Mouse (Mus musculus) MEL (cell line): ENCODE data around the gene Gm8773. TPM values are rescaled to one million over a fixed set of nuclear protein-coding genes. Genes with fewer than 3 reads are reported as not detected.

ENCODE experiments used
- DNase-seq: peaks from one replicate; pipeline ENCODE4 v3.0.0; 2011; ENCODE audit warnings: low read depth, low spot score
- H3K27ac ChIP-seq: 2 replicates; pipeline ENCODE4 v1.5.1; 2012; ENCODE audit warnings: low read depth, mild to moderate bottlenecking, control low read depth, low read length, moderate library complexity; ENCODE audit not compliant: control insufficient read depth
- H3K27me3 ChIP-seq, 2 experiments: fragments of 150-350 bp in 1 of 2; sonication (generic) in 1 of 2; 2 replicates each; pipeline ENCODE4 v1.6.1; 2012; ENCODE audit warnings: low read length in 2 of 2, mild to moderate bottlenecking in 2 of 2, improper control_type of control experiment in 1 of 2, moderate library complexity in 1 of 2; ENCODE audit not compliant: insufficient read depth in 2 of 2, control insufficient read depth in 1 of 2
- H3K36me3 ChIP-seq, 2 experiments: 2 replicates each; pipeline ENCODE4 v1.6.1; 2012 to 2014; ENCODE audit warnings: low read length in 2 of 2, improper control_type of control experiment in 1 of 2, inconsistent platforms in 1 of 2, mild to moderate bottlenecking in 1 of 2; ENCODE audit not compliant: insufficient read depth in 2 of 2, control insufficient read depth in 1 of 2
- H3K4me1 ChIP-seq, 2 experiments: fragments of 150-350 bp in 1 of 2; sonication (generic) in 1 of 2; 2 replicates each; pipeline ENCODE4 v1.6.1; 2012; ENCODE audit warnings: low read length in 2 of 2, improper control_type of control experiment in 1 of 2, mild to moderate bottlenecking in 1 of 2; ENCODE audit not compliant: insufficient read depth in 2 of 2, control insufficient read depth in 1 of 2
- H3K4me3 ChIP-seq, 2 experiments: fragments of 150-350 bp in 1 of 2; sonication (generic) in 1 of 2; 2 replicates each; pipeline ENCODE4 v1.5.1; 2012; ENCODE audit warnings: low read depth in 2 of 2, low read length in 2 of 2, mild to moderate bottlenecking in 2 of 2, moderate library complexity in 2 of 2, control low read depth in 1 of 2, improper control_type of control experiment in 1 of 2; ENCODE audit not compliant: control insufficient read depth in 1 of 2, insufficient read depth in 1 of 2
- H3K79me2 ChIP-seq: 2 replicates; pipeline ENCODE4 v1.6.1; 2012; ENCODE audit warnings: mild to moderate bottlenecking, low read length, moderate library complexity; ENCODE audit not compliant: control insufficient read depth, poor library complexity, insufficient read depth
- H3K9ac ChIP-seq: 2 replicates; pipeline ENCODE4 v1.6.1; 2012; ENCODE audit warnings: low read depth, mild to moderate bottlenecking, control low read depth, low read length, moderate library complexity; ENCODE audit not compliant: control insufficient read depth, poor library complexity, severe bottlenecking
- H3K9me3 ChIP-seq: fragments of 150-350 bp; sonication (generic); replicated peaks from 2 replicates; pipeline ENCODE4 v1.6.1; 2012; ENCODE audit warnings: mild to moderate bottlenecking, low read length, improper control_type of control experiment, moderate library complexity; ENCODE audit not compliant: insufficient read depth
- BHLHE40 ChIP-seq: IDR thresholded peaks from 2 replicates; pipeline ENCODE4 v1.6.1; 2012; ENCODE audit warnings: low read depth, mild to moderate bottlenecking, inconsistent platforms, low read length, improper control_type of control experiment, borderline replicate concordance
- CHD1 ChIP-seq: IDR thresholded peaks from 2 replicates; pipeline ENCODE4 v1.6.1; 2012; ENCODE audit warnings: low read depth, mild to moderate bottlenecking, inconsistent platforms, low read length, improper control_type of control experiment
- CHD2 ChIP-seq: IDR thresholded peaks from 2 replicates; pipeline ENCODE4 v1.6.1; 2011; ENCODE audit warnings: low read length, improper control_type of control experiment
- CTCF ChIP-seq, 3 experiments: IDR thresholded peaks in 2 of 3; conservative IDR thresholded peaks in 1 of 3; 2 replicates each; pipeline ENCODE4 v1.5.1; 2011 to 2012; ENCODE audit warnings: low read length in 3 of 3, low read depth in 2 of 3, mild to moderate bottlenecking in 2 of 3, improper control_type of control experiment in 1 of 3, inconsistent platforms in 1 of 3, mixed read lengths in 1 of 3, moderate library complexity in 1 of 3; ENCODE audit not compliant: control insufficient read depth in 1 of 3, insufficient read depth in 1 of 3, poor library complexity in 1 of 3, severe bottlenecking in 1 of 3
- ETS1 ChIP-seq: IDR thresholded peaks from 2 replicates; pipeline ENCODE4 v1.6.1; 2012; ENCODE audit warnings: low read depth, mild to moderate bottlenecking, inconsistent platforms, low read length, improper control_type of control experiment, moderate library complexity
- GATA1 ChIP-seq: IDR thresholded peaks from 2 replicates; pipeline ENCODE4 v1.6.1; 2011; ENCODE audit warnings: low read depth, low read length, improper control_type of control experiment
- HCFC1 ChIP-seq: IDR thresholded peaks from 2 replicates; pipeline ENCODE4 v1.6.1; 2012; ENCODE audit warnings: low read depth, mild to moderate bottlenecking, inconsistent platforms, low read length, improper control_type of control experiment, moderate library complexity
- JUND ChIP-seq: IDR thresholded peaks from 2 replicates; pipeline ENCODE4 v1.6.1; 2011; ENCODE audit warnings: low read depth, mild to moderate bottlenecking, improper control_type of control experiment, low read length
- KAT2A ChIP-seq: conservative IDR thresholded peaks from 2 replicates; pipeline ENCODE4 v1.6.1; 2012; ENCODE audit warnings: low read depth, low read length, improper control_type of control experiment, inconsistent platforms
- MAFK ChIP-seq: IDR thresholded peaks from 2 replicates; pipeline ENCODE4 v1.6.1; 2011; ENCODE audit warnings: low read depth, mild to moderate bottlenecking, low read length, improper control_type of control experiment, borderline replicate concordance
- MAX ChIP-seq: IDR thresholded peaks from 2 replicates; pipeline ENCODE4 v1.6.1; 2011; ENCODE audit warnings: low read length, improper control_type of control experiment
- MAZ ChIP-seq: IDR thresholded peaks from 2 replicates; pipeline ENCODE4 v1.6.1; 2012; ENCODE audit warnings: low read depth, mild to moderate bottlenecking, inconsistent platforms, low read length, improper control_type of control experiment
- MXI1 ChIP-seq: IDR thresholded peaks from 2 replicates; pipeline ENCODE4 v1.6.1; 2011; ENCODE audit warnings: mild to moderate bottlenecking, low read depth, low read length, improper control_type of control experiment
- MYB ChIP-seq: IDR thresholded peaks from 2 replicates; pipeline ENCODE4 v1.6.1; 2011; ENCODE audit warnings: mild to moderate bottlenecking, low read depth, low read length, improper control_type of control experiment
- NELFE ChIP-seq: IDR thresholded peaks from 2 replicates; pipeline ENCODE4 v1.6.1; 2011; ENCODE audit warnings: low read depth, low read length, improper control_type of control experiment
- RAD21 ChIP-seq: IDR thresholded peaks from 2 replicates; pipeline ENCODE4 v1.6.1; 2011; ENCODE audit warnings: mild to moderate bottlenecking, low read depth, low read length, improper control_type of control experiment
- SMC3 ChIP-seq: IDR thresholded peaks from 2 replicates; pipeline ENCODE4 v1.6.1; 2011; ENCODE audit warnings: low read depth, low read length, improper control_type of control experiment
- TCF12 ChIP-seq: IDR thresholded peaks from 2 replicates; pipeline ENCODE4 v1.6.1; 2014; ENCODE audit warnings: low read depth, mild to moderate bottlenecking, inconsistent platforms, low read length, improper control_type of control experiment, moderate library complexity
- UBTF ChIP-seq: IDR thresholded peaks from 2 replicates; pipeline ENCODE4 v1.6.1; 2012; ENCODE audit warnings: low read depth, mild to moderate bottlenecking, inconsistent platforms, low read length, improper control_type of control experiment, moderate library complexity, borderline replicate concordance; ENCODE audit not compliant: insufficient read depth
- USF2 ChIP-seq, 2 experiments: IDR thresholded peaks; 2 replicates each; pipeline ENCODE4 v1.6.1; 2011 to 2012; ENCODE audit warnings: improper control_type of control experiment in 2 of 2, low read length in 2 of 2, borderline replicate concordance in 1 of 2, inconsistent platforms in 1 of 2, low read depth in 1 of 2, mild to moderate bottlenecking in 1 of 2; ENCODE audit not compliant: insufficient read depth in 1 of 2
- ZC3H11A ChIP-seq: IDR thresholded peaks from 2 replicates; pipeline ENCODE4 v1.6.1; 2012; ENCODE audit warnings: low read depth, mild to moderate bottlenecking, inconsistent platforms, low read length, improper control_type of control experiment
- ZKSCAN1 ChIP-seq: IDR thresholded peaks from 2 replicates; pipeline ENCODE4 v1.6.1; 2012; ENCODE audit warnings: low read depth, mild to moderate bottlenecking, inconsistent platforms, low read length, improper control_type of control experiment, moderate library complexity
- ZMIZ1 ChIP-seq: IDR thresholded peaks from 2 replicates; pipeline ENCODE4 v1.6.1; 2012; ENCODE audit warnings: low read depth, mild to moderate bottlenecking, inconsistent platforms, low read length, improper control_type of control experiment, moderate library complexity
- ZNF384 ChIP-seq: IDR thresholded peaks from 2 replicates; pipeline ENCODE4 v1.6.1; 2012; ENCODE audit warnings: low read depth, mild to moderate bottlenecking, inconsistent platforms, low read length, improper control_type of control experiment
- polyA plus RNA-seq, 2 experiments: library from polyadenylated mRNA; stranded (reverse) in 1 of 2; unstranded in 1 of 2; fragments of >175 nt in 1 of 2; fragments of >200 nt in 1 of 2; gene quantifications; 2 replicates each; pipeline versions ENCODE4 v1.2.1 to v1.2.4; 2012; ENCODE audit warnings: low replicate concordance in 2 of 2, low read depth in 1 of 2; ENCODE audit not compliant: insufficient read length in 2 of 2, insufficient read depth in 1 of 2, missing spikeins in 1 of 2
- total RNA-seq: library from RNA; depleted of rRNA; stranded (reverse); fragments of 300-350 nt; gene quantifications from 2 replicates; pipeline ENCODE4 v1.2.3, GENCODE M21; 2012

Gm8773 gene
- total and polyA plus RNA-seq, 3 experiments: not detected

GRCm38 (mm10) chr5:5562435-5562834, 11.2 kb upstream of the Gm8773 start:
- Histone ChIP-seq H3K27me3 (no peaks in the 10 kb centered on the region), H3K9me3 (no peaks in the 10 kb centered on the region), H3K36me3 (no peaks in the 10 kb centered on the region), H3K4me3 (no peak overlapping the region), H3K9ac (no peak overlapping the region), H3K79me2 (no peaks in the 10 kb centered on the region), H3K27ac (no peak overlapping the region), H3K4me1 (no peaks in the 10 kb centered on the region)
- TF ChIP-seq MYB: no peak
- TF ChIP-seq BHLHE40: no peak
- no peak for TF ChIP-seq ETS1
- no peak for TF ChIP-seq GATA1
- TF ChIP-seq KAT2A: no peak
- no peak for TF ChIP-seq ZMIZ1
- TF ChIP-seq MAFK: no peak
- TF ChIP-seq ZC3H11A: no peak
- no peak for TF ChIP-seq MAX
- no peak for TF ChIP-seq RAD21
- TF ChIP-seq ZNF384: no peak
- no peak for TF ChIP-seq SMC3
- DNase-seq: no peak

DNA sequence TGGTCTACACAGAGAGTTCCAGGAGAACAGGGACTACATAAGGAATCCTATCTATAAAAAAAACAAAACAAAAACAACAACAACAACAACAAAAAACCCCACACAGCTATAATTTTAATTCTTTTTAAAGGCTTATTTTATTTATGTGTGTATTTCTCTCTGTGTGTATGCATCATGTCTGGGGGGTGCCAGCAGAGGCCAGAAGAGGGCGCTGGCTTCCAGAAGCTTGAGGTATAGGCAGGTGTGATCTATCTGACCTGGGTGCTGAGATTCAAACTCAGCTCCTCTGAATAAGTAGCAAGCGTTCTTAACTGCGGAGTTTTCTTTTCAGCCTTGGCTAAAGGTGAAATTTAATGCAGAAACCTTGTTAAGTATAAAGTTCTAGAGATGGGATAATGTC, 14.1 kb downstream of the Gm8773 start:
- TF ChIP-seq ZKSCAN1 (no peak), ZNF384 (no peak), JUND (no peak), ZMIZ1 (no peak), UBTF (no peak), NELFE (no peak), CHD2 (no peak), TCF12 (no peak), HCFC1 (no peak), BHLHE40 (no peak), SMC3 (no peak), MAZ (no peak), USF2 (IDR thresholded peaks at IDR 0.05; ENCODE audit: borderline replicate concordance in 1 of 2, insufficient read depth in 1 of 2, low read depth in 1 of 2, low read length in 2 of 2) (no peak), GATA1 (no peak), CHD1 (no peak), CTCF (IDR thresholded peaks at IDR 0.05 in 2 of 3, conservative IDR thresholded peaks at IDR 0.05 in 1 of 3; ENCODE audit: control insufficient read depth in 1 of 3, insufficient read depth in 1 of 3, low read depth in 2 of 3, low read length in 3 of 3, poor library complexity in 1 of 3, severe bottlenecking in 1 of 3) (no peak), MXI1 (no peak)
- no peak overlapping the region for H3K9ac ChIP-seq
- H3K27me3 ChIP-seq: no peaks in the 10 kb centered on the region
- H3K4me1 ChIP-seq: no peaks in the 10 kb centered on the region
- H3K79me2 ChIP-seq: no peaks in the 10 kb centered on the region
- H3K4me3 ChIP-seq: no peak overlapping the region
- H3K27ac ChIP-seq: no peak overlapping the region
- no peaks in the 10 kb centered on the region for H3K9me3 ChIP-seq
- no peak for DNase-seq
- H3K36me3 ChIP-seq: no peaks in the 10 kb centered on the region
